Mouse (Mus musculus): ENCODE results near the gene Gns.
A peak's percentile ranks its signal among the peaks of the same experiment; 100 is the strongest.

- peak; percentile 85 for TF ChIP-seq CTCF (IDR thresholded peaks at IDR 0.05; ENCODE audit: low read depth)
- TF ChIP-seq EP300 (optimal IDR thresholded peaks at IDR 0.05): no peak
Measured at GRCm38 (mm10) chr10:121334576-121334975, 30.3 kb upstream of the Gns start.
